Mouse (Mus musculus) MEL-GATA-1-ER (cell line): ENCODE measurements around the gene Mvb12b.

Experiments used
- DNase-seq: peaks from one replicate; pipeline ENCODE4 v3.0.0-alpha.2; 2012; ENCODE audit warnings: low read depth; ENCODE audit errors: extremely low read depth

The Mvb12b gene

GRCm38 (mm10) chr2:33700581-33701445, 186.9 kb downstream of the Mvb12b start:
- no peak for DNase-seq

- DNase-seq, result no peak
Observed at GRCm38 (mm10) chr2:33698898-33699297, 188.8 kb downstream of the Mvb12b start.

GRCm38 (mm10) chr2:33696428-33696827, 191.3 kb downstream of the Mvb12b start:
- no peak for DNase-seq

- no peak for DNase-seq
Observed at GRCm38 (mm10) chr2:33693931-33694330, 193.8 kb downstream of the Mvb12b start.

GRCm38 (mm10) chr2:33689880-33690462, 197.8 kb downstream of the Mvb12b start:
- DNase-seq, result peak; percentile 21

GRCm38 (mm10) chr2:33689155-33689879, 198.4 kb downstream of the Mvb12b start:
- DNase-seq, result no peak

- no peak for DNase-seq
Observed at GRCm38 (mm10) chr2:33683594-33683993, 204.2 kb downstream of the Mvb12b start.

- DNase-seq, result no peak
Observed at GRCm38 (mm10) chr2:33683095-33683494, 204.7 kb downstream of the Mvb12b start.

- DNase-seq, result no peak
Observed at GRCm38 (mm10) chr2:33682219-33682618, 205.5 kb downstream of the Mvb12b start.
